Mouse (Mus musculus): ENCODE results near the gene Hmces. TPM values are rescaled to one million over a fixed set of nuclear protein-coding genes. Genes with fewer than 3 reads are reported as not detected.
A peak's percentile ranks its signal among the peaks of the same experiment; 100 is the strongest.

Gene Hmces
- total and polyA plus RNA-seq, 2 experiments from 2014 or later: 25.7 to 45.2 TPM

GRCm38 (mm10) chr6:87873963-87874362 is 39.8 kb upstream of the Hmces start:
- 79% methylated on average over 2 of the region's 2 CpGs for WGBS
- no peaks in the 10 kb centered on the region for H3K36me3 ChIP-seq (ENCODE audit: insufficient read depth)
- 0 out of 2 replicates have a peak, but pooled peaks have one; percentile 6 for TF ChIP-seq CTCF (IDR thresholded peaks at IDR 0.05; ENCODE audit: low read depth)
- H3K9ac ChIP-seq: no peak overlapping the region
- DNase-seq (no peak), ATAC-seq (no peak)
- no peak overlapping the region for H3K27ac ChIP-seq (ENCODE audit: low read depth, low read length)
- no peaks in the 10 kb centered on the region for H3K9me3 ChIP-seq (ENCODE audit: low read length)
- no peak overlapping the region for H3K4me3 ChIP-seq (ENCODE audit: low read depth, low read length)
- H3K27me3 ChIP-seq (ENCODE audit: insufficient read depth, low read length): no peaks in the 10 kb centered on the region
- H3K4me2 ChIP-seq (ENCODE audit: low read depth): no peak overlapping the region
- H3K4me1 ChIP-seq (ENCODE audit: insufficient read depth): no peaks in the 10 kb centered on the region

GRCm38 (mm10) chr6:87875083-87875482 is 38.7 kb upstream of the Hmces start:
- Histone ChIP-seq H3K27me3 (ENCODE audit: insufficient read depth, low read length) (no peaks in the 10 kb centered on the region), H3K4me3 (ENCODE audit: low read depth, low read length) (no peak overlapping the region), H3K27ac (ENCODE audit: low read depth, low read length) (no peak overlapping the region), H3K4me2 (ENCODE audit: low read depth) (no peak overlapping the region), H3K9ac (no peak overlapping the region), H3K9me3 (ENCODE audit: low read length) (no peaks in the 10 kb centered on the region), H3K36me3 (ENCODE audit: insufficient read depth) (no peaks in the 10 kb centered on the region), H3K4me1 (ENCODE audit: insufficient read depth) (no peaks in the 10 kb centered on the region)
- WGBS: 76% methylated on average over 1 of the region's 1 CpGs
- no peak for ATAC-seq
- TF ChIP-seq CTCF (IDR thresholded peaks at IDR 0.05; ENCODE audit: low read depth): no peak
- DNase-seq: no peak

- Histone ChIP-seq H3K4me2 (ENCODE audit: low read depth) (no peak overlapping the region), H3K9me3 (ENCODE audit: low read length) (no peaks in the 10 kb centered on the region), H3K4me3 (ENCODE audit: low read depth, low read length) (no peak overlapping the region), H3K9ac (no peak overlapping the region), H3K4me1 (ENCODE audit: insufficient read depth) (no peaks in the 10 kb centered on the region), H3K27ac (ENCODE audit: low read depth, low read length) (no peak overlapping the region), H3K36me3 (ENCODE audit: insufficient read depth) (no peaks in the 10 kb centered on the region), H3K27me3 (ENCODE audit: insufficient read depth, low read length) (no peaks in the 10 kb centered on the region)
- no peak for DNase-seq
- TF ChIP-seq CTCF (IDR thresholded peaks at IDR 0.05; ENCODE audit: low read depth): no peak
- no peak for ATAC-seq
- WGBS: 91% methylated on average over 7 of the region's 7 CpGs
These were observed 38.2 kb upstream of the Hmces start for GRCm38 (mm10) chr6:87875562-87875961.

GRCm38 (mm10) chr6:87876068-87876643 is 37.6 kb upstream of the Hmces start:
- Histone ChIP-seq H3K9me3 (ENCODE audit: low read length) (no peaks in the 10 kb centered on the region), H3K4me2 (ENCODE audit: low read depth) (no peak overlapping the region), H3K36me3 (ENCODE audit: insufficient read depth) (no peaks in the 10 kb centered on the region), H3K27me3 (ENCODE audit: insufficient read depth, low read length) (no peaks in the 10 kb centered on the region), H3K4me3 (ENCODE audit: low read depth, low read length) (no peak overlapping the region), H3K27ac (ENCODE audit: low read depth, low read length) (no peak overlapping the region), H3K9ac (no peak overlapping the region), H3K4me1 (ENCODE audit: insufficient read depth) (no peaks in the 10 kb centered on the region)
- ATAC-seq (no peak), DNase-seq (no peak)
- TF ChIP-seq CTCF (IDR thresholded peaks at IDR 0.05; ENCODE audit: low read depth): no peak
- WGBS: 75% methylated on average over 13 of the region's 13 CpGs

DNA sequence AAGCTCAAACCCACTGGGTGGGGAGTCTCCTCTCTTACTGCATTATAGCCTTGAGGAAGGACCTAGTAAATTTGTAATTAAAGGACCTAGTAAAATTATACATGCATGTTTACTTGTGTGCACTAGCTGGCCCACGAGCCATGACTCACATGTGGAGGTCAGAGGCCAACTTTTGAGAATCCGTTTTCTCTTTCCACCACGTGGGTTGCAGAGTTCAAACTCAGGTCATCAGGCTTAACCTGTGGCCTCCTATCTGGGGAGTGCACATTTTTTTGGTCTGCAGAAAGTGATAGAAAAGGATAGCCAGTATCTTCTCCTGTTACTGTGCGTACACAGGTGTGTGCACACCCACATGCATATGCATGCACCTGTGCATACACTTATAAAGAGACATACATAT is 34.7 kb upstream of the Hmces start:
- Histone ChIP-seq H3K27ac (ENCODE audit: low read depth, low read length) (no peak overlapping the region), H3K9ac (no peak overlapping the region), H3K4me3 (ENCODE audit: low read depth, low read length) (no peak overlapping the region), H3K4me1 (ENCODE audit: insufficient read depth) (no peaks in the 10 kb centered on the region), H3K9me3 (ENCODE audit: low read length) (no peaks in the 10 kb centered on the region), H3K4me2 (ENCODE audit: low read depth) (no peak overlapping the region), H3K27me3 (ENCODE audit: insufficient read depth, low read length) (no peaks in the 10 kb centered on the region), H3K36me3 (ENCODE audit: insufficient read depth) (no peaks in the 10 kb centered on the region)
- no peak for DNase-seq
- 60% methylated on average over 4 of the region's 4 CpGs for WGBS
- TF ChIP-seq CTCF (IDR thresholded peaks at IDR 0.05; ENCODE audit: low read depth): no peak
- ATAC-seq: no peak

- H3K27me3 ChIP-seq (ENCODE audit: insufficient read depth, low read length): no peaks in the 10 kb centered on the region
- no peak overlapping the region for H3K4me3 ChIP-seq (ENCODE audit: low read depth, low read length)
- H3K27ac ChIP-seq (ENCODE audit: low read depth, low read length): no peak overlapping the region
- H3K4me1 ChIP-seq (ENCODE audit: insufficient read depth): no peaks in the 10 kb centered on the region
- H3K4me2 ChIP-seq (ENCODE audit: low read depth): no peak overlapping the region
- no peaks in the 10 kb centered on the region for H3K9me3 ChIP-seq (ENCODE audit: low read length)
- ATAC-seq: no peak
- H3K36me3 ChIP-seq (ENCODE audit: insufficient read depth): no peaks in the 10 kb centered on the region
- H3K9ac ChIP-seq: no peak overlapping the region
- DNase-seq: no peak
- TF ChIP-seq CTCF (IDR thresholded peaks at IDR 0.05; ENCODE audit: low read depth): no peak
- 65% methylated on average over 3 of the region's 3 CpGs for WGBS
These were observed 34.1 kb upstream of the Hmces start for GRCm38 (mm10) chr6:87879628-87880027.

DNA sequence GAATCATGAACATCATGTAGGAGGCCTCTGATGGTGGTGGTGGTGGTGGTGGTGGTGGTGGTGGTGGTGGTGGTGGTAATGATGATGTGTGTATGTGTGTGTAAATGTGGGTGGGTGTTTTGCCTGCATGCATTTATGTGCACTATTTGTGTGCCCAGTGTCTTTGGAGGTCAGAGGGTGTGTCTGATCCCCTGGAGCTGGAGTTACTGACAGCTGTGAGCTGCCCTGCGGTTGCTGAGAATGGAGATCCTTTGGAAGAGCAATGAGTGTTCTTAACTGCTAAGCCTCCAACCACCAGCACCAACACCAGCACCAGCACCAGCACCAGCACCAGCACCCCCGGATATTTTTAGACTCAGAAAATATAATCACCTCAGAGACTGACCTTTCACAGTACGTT is 31.5 kb upstream of the Hmces start:
- no peaks in the 10 kb centered on the region for H3K36me3 ChIP-seq (ENCODE audit: insufficient read depth)
- WGBS: 75% methylated on average over 3 of the region's 3 CpGs
- H3K4me3 ChIP-seq (ENCODE audit: low read depth, low read length): no peak overlapping the region
- TF ChIP-seq CTCF (IDR thresholded peaks at IDR 0.05; ENCODE audit: low read depth): no peak
- no peaks in the 10 kb centered on the region for H3K27me3 ChIP-seq (ENCODE audit: insufficient read depth, low read length)
- no peak for ATAC-seq
- no peaks in the 10 kb centered on the region for H3K4me1 ChIP-seq (ENCODE audit: insufficient read depth)
- no peak overlapping the region for H3K4me2 ChIP-seq (ENCODE audit: low read depth)
- no peak for DNase-seq
- H3K9ac ChIP-seq: no peak overlapping the region
- no peak overlapping the region for H3K27ac ChIP-seq (ENCODE audit: low read depth, low read length)
- no peaks in the 10 kb centered on the region for H3K9me3 ChIP-seq (ENCODE audit: low read length)
